Mouse (Mus musculus): Measurements from ENCODE around the gene Emx2. TPM values are rescaled to one million over a fixed set of nuclear protein-coding genes. Genes with fewer than 3 reads are reported as not detected.

Emx2 gene
- polyA plus RNA-seq, 1 experiment from 2014 or later: 1.1 TPM

GRCm38 (mm10) chr19:59454196-59454595, 4.0 kb upstream of the Emx2 start:
- peaks cover 20% of the 10 kb centered on the region for H3K4me1 ChIP-seq (replicated peaks)
- peak; percentile 88 for ATAC-seq (ENCODE audit: low FRiP score)
- no peak overlapping the region for H3K27ac ChIP-seq
- no peak overlapping the region for H3K4me2 ChIP-seq
- no peak overlapping the region for H3K9ac ChIP-seq
- peaks cover 98% of the 10 kb centered on the region for H3K27me3 ChIP-seq
- no peaks in the 10 kb centered on the region for H3K36me3 ChIP-seq
- no peak overlapping the region for H3K4me3 ChIP-seq
- no peaks in the 10 kb centered on the region for H3K9me3 ChIP-seq
- WGBS: under 1% methylated on average over 18 of the region's 18 CpGs

GRCm38 (mm10) chr19:59455671-59456070, 2.5 kb upstream of the Emx2 start:
- Histone ChIP-seq H3K9ac (no peak overlapping the region), H3K36me3 (no peaks in the 10 kb centered on the region), H3K27ac (no peak overlapping the region), H3K4me2 (no peak overlapping the region), H3K9me3 (no peaks in the 10 kb centered on the region), H3K27me3 (peaks cover 95% of the 10 kb centered on the region), H3K4me1 (replicated peaks) (peaks cover 27% of the 10 kb centered on the region), H3K4me3 (no peak overlapping the region)
- ATAC-seq (ENCODE audit: low FRiP score): no peak
- 3% methylated on average over 7 of the region's 7 CpGs for WGBS

GRCm38 (mm10) chr19:59457011-59457945, 894 bp upstream of the Emx2 start:
- Histone ChIP-seq H3K4me2 (no peak overlapping the region), H3K9ac (no peak overlapping the region), H3K36me3 (no peaks in the 10 kb centered on the region), H3K9me3 (no peaks in the 10 kb centered on the region), H3K4me1 (replicated peaks) (peaks cover 19% of the 10 kb centered on the region), H3K4me3 (peak overlapping the region; percentile 28), H3K27ac (no peak overlapping the region), H3K27me3 (peaks cover 95% of the 10 kb centered on the region)
- no peak for ATAC-seq (ENCODE audit: low FRiP score)
- 2% methylated on average over 23 of the region's 23 CpGs for WGBS

- Histone ChIP-seq H3K4me3 (peak overlapping the region; percentile 28), H3K36me3 (no peaks in the 10 kb centered on the region), H3K4me2 (peak overlapping the region; percentile 46), H3K27ac (no peak overlapping the region), H3K27me3 (peaks cover 95% of the 10 kb centered on the region), H3K9me3 (no peaks in the 10 kb centered on the region), H3K4me1 (replicated peaks) (peaks cover 19% of the 10 kb centered on the region), H3K9ac (no peak overlapping the region)
- WGBS: under 1% methylated on average over 15 of the region's 15 CpGs
- no peak for ATAC-seq (ENCODE audit: low FRiP score)
Measured at GRCm38 (mm10) chr19:59458743-59459135, 567 bp downstream of the Emx2 start.

GRCm38 (mm10) chr19:59459158-59459781, 1.1 kb downstream of the Emx2 start:
- H3K9ac ChIP-seq: no peak overlapping the region
- H3K9me3 ChIP-seq: no peaks in the 10 kb centered on the region
- no peak overlapping the region for H3K27ac ChIP-seq
- H3K27me3 ChIP-seq: peaks cover 95% of the 10 kb centered on the region
- H3K4me1 ChIP-seq (replicated peaks): peaks cover 19% of the 10 kb centered on the region
- ATAC-seq (ENCODE audit: low FRiP score): 0 out of 2 replicates have a peak, but pooled peaks have one; percentile 17
- under 1% methylated on average over 71 of the region's 75 CpGs for WGBS
- H3K4me2 ChIP-seq: peak overlapping the region; percentile 46
- peak overlapping the region; percentile 28 for H3K4me3 ChIP-seq
- H3K36me3 ChIP-seq: no peaks in the 10 kb centered on the region

- Histone ChIP-seq H3K4me1 (replicated peaks) (peaks cover 19% of the 10 kb centered on the region), H3K4me2 (peak overlapping the region; percentile 46; the same call in 1 of the 2 replicates), H3K9me3 (no peaks in the 10 kb centered on the region), H3K27ac (no peak overlapping the region), H3K9ac (no peak overlapping the region), H3K27me3 (peaks cover 95% of the 10 kb centered on the region), H3K36me3 (no peaks in the 10 kb centered on the region), H3K4me3 (peak overlapping the region; percentile 28)
- WGBS: under 1% methylated on average over 19 of the region's 19 CpGs
- ATAC-seq (ENCODE audit: low FRiP score): 0 out of 2 replicates have a peak, but pooled peaks have one; percentile 6
Measured at GRCm38 (mm10) chr19:59459811-59460241, 1.7 kb downstream of the Emx2 start.

- Histone ChIP-seq H3K27ac (no peak overlapping the region), H3K4me1 (replicated peaks) (peaks cover 19% of the 10 kb centered on the region), H3K36me3 (no peaks in the 10 kb centered on the region), H3K27me3 (peaks cover 95% of the 10 kb centered on the region), H3K4me3 (no peak overlapping the region), H3K9me3 (no peaks in the 10 kb centered on the region), H3K9ac (no peak overlapping the region), H3K4me2 (no peak overlapping the region)
- under 1% methylated on average over 34 of the region's 34 CpGs for WGBS
- ATAC-seq (ENCODE audit: low FRiP score): no peak
Measured at GRCm38 (mm10) chr19:59460328-59461115, 2.4 kb downstream of the Emx2 start.

GRCm38 (mm10) chr19:59461481-59462421, 3.6 kb downstream of the Emx2 start:
- peaks cover 95% of the 10 kb centered on the region for H3K27me3 ChIP-seq
- no peak for ATAC-seq (ENCODE audit: low FRiP score)
- no peak overlapping the region for H3K27ac ChIP-seq
- H3K4me1 ChIP-seq (replicated peaks): peaks cover 19% of the 10 kb centered on the region
- no peaks in the 10 kb centered on the region for H3K36me3 ChIP-seq
- H3K9me3 ChIP-seq: no peaks in the 10 kb centered on the region
- WGBS: under 1% methylated on average over 36 of the region's 36 CpGs
- no peak overlapping the region for H3K4me3 ChIP-seq
- no peak overlapping the region for H3K9ac ChIP-seq
- H3K4me2 ChIP-seq: no peak overlapping the region

GRCm38 (mm10) chr19:59462459-59463292, 4.5 kb downstream of the Emx2 start:
- no peak overlapping the region for H3K27ac ChIP-seq
- no peak for ATAC-seq (ENCODE audit: low FRiP score)
- H3K4me3 ChIP-seq: no peak overlapping the region
- H3K27me3 ChIP-seq: peaks cover 95% of the 10 kb centered on the region
- no peaks in the 10 kb centered on the region for H3K9me3 ChIP-seq
- H3K4me1 ChIP-seq (replicated peaks): peaks cover 26% of the 10 kb centered on the region
- no peaks in the 10 kb centered on the region for H3K36me3 ChIP-seq
- H3K9ac ChIP-seq: no peak overlapping the region
- no peak overlapping the region for H3K4me2 ChIP-seq
- WGBS: 3% methylated on average over 19 of the region's 19 CpGs

GRCm38 (mm10) chr19:59463842-59464443, 5.8 kb downstream of the Emx2 start:
- no peaks in the 10 kb centered on the region for H3K9me3 ChIP-seq
- H3K9ac ChIP-seq: no peak overlapping the region
- H3K4me2 ChIP-seq: no peak overlapping the region
- ATAC-seq (ENCODE audit: low FRiP score): no peak
- H3K27me3 ChIP-seq: peaks cover 95% of the 10 kb centered on the region
- H3K36me3 ChIP-seq: no peaks in the 10 kb centered on the region
- H3K27ac ChIP-seq: no peak overlapping the region
- no peak overlapping the region for H3K4me3 ChIP-seq
- H3K4me1 ChIP-seq (replicated peaks): peaks cover 22% of the 10 kb centered on the region
- 2% methylated on average over 19 of the region's 19 CpGs for WGBS

Measured in hindbrain, embryonic 13.5 days (tissue).